In the genomic region with DNA sequence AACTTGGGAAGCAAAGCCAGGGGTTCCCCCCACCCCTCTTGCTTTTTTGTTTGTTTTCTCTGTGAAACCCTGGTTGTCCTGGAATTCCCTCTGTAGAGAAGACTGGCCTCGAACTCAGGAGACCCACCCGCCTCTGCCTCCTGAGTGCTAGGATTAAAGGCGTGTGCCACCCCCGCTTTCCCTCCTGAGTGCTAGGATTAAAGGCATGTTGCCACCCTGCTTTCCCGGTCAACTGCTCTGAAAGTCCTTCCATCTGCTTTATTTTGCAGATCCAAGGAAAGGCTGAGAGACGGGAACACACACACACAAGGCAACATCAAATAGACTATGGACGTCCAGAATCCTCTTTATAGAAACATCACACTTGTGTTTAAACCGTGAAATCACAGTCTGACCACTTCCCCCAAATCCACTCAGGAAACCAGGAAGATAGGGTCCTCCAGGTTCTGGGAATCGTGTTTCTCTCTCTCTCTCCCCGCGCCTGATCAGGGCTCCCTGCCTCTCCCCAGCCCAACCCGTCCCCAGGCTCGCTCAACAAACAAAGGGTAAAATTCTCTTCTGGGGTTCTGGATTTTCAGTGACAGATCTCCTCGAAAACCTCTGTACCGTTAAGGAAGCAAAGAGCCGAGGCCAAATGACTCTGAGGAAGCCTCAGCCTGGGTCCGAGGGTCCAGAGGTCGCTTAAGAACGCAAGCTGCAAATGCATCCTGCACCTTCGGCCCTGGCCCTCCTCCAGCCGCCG, we compare ENCODE assay signal across 7 mouse cellular contexts. TPM values are rescaled to one million over a fixed set of nuclear protein-coding genes. Genes with fewer than 3 reads are reported as not detected.
A peak's percentile ranks its signal among the peaks of the same experiment; 100 is the strongest.
DNase-seq lines count a peak whose midpoint lies in the region; ATAC-seq and TF ChIP-seq lines count a peak whose summit lies in the region.

No protein-coding gene starts in this region.

- WGBS in spleen, adult 2 months = 23% methylated on average over 22 of the region's 22 CpGs
- 14% methylated on average over 22 of the region's 22 CpGs for WGBS in embryonic facial prominence, embryonic 15.5 days
- 20% methylated on average over 22 of the region's 22 CpGs for WGBS in limb, embryonic 11.5 days
- WGBS in stomach, embryonic 15.5 days = 20% methylated on average over 22 of the region's 22 CpGs

- H3K27me3 ChIP-seq in spleen, adult 2 months (ENCODE audit: control insufficient read depth, insufficient read depth, low read length) = no peaks in the 10 kb centered on the region
- no peaks in the 10 kb centered on the region for H3K27me3 ChIP-seq in embryonic facial prominence, embryonic 15.5 days
- no peaks in the 10 kb centered on the region for H3K27me3 ChIP-seq in limb, embryonic 11.5 days (ENCODE audit: control insufficient read depth, insufficient read depth, low read length)
- no peaks in the 10 kb centered on the region for H3K27me3 ChIP-seq in stomach, embryonic 15.5 days (replicated peaks)

- peak overlapping the region; percentile 61 for H3K27ac ChIP-seq in spleen, adult 2 months (ENCODE audit: insufficient read depth, low read length)
- H3K27ac ChIP-seq in embryonic facial prominence, embryonic 15.5 days (replicated peaks) = peak overlapping the region; percentile 97
- H3K27ac ChIP-seq in limb, embryonic 11.5 days (replicated peaks; ENCODE audit: low read depth, low read length) = peak overlapping the region; percentile 86
- peak overlapping the region; percentile 98 for H3K27ac ChIP-seq in stomach, embryonic 15.5 days

- H3K9ac ChIP-seq in embryonic facial prominence, embryonic 15.5 days = peak overlapping the region; percentile 33; the same call in 1 of the 2 replicates
- peak overlapping the region; percentile 81 for H3K9ac ChIP-seq in limb, embryonic 11.5 days (ENCODE audit: low read length)
- peak overlapping the region; percentile 14; the same call in 1 of the 2 replicates for H3K9ac ChIP-seq in stomach, embryonic 15.5 days

- peaks cover 6% of the 10 kb centered on the region; the same call in 1 of the 2 replicates for H3K4me1 ChIP-seq in spleen, adult 2 months (ENCODE audit: control insufficient read depth, insufficient read depth, insufficient read length)
- H3K4me1 ChIP-seq in embryonic facial prominence, embryonic 15.5 days = peaks cover 26% of the 10 kb centered on the region
- H3K4me1 ChIP-seq in limb, embryonic 11.5 days (ENCODE audit: control insufficient read depth, insufficient read depth, low read length) = peaks cover 9% of the 10 kb centered on the region; the same call in 1 of the 2 replicates
- H3K4me1 ChIP-seq in stomach, embryonic 15.5 days = peaks cover 20% of the 10 kb centered on the region

- peak overlapping the region; percentile 87 for H3K4me3 ChIP-seq in spleen, adult 2 months (ENCODE audit: extremely low read depth, insufficient read depth, insufficient read length)
- peak overlapping the region; percentile 85 for H3K4me3 ChIP-seq in embryonic facial prominence, embryonic 15.5 days (replicated peaks)
- peak overlapping the region; percentile 79 for H3K4me3 ChIP-seq in limb, embryonic 11.5 days (ENCODE audit: low read depth, low read length)
- H3K4me3 ChIP-seq in stomach, embryonic 15.5 days (replicated peaks) = peak overlapping the region; percentile 89

- TF ChIP-seq POLR2A in spleen, adult 2 months (IDR thresholded peaks at IDR 0.05; ENCODE audit: low read depth, low read length) = no peak

- H3K4me2 ChIP-seq in embryonic facial prominence, embryonic 15.5 days (replicated peaks) = peak overlapping the region; percentile 79
- peak overlapping the region; percentile 85 for H3K4me2 ChIP-seq in limb, embryonic 11.5 days (ENCODE audit: low read depth, severe bottlenecking)
- peak overlapping the region; percentile 78 for H3K4me2 ChIP-seq in stomach, embryonic 15.5 days

- TF ChIP-seq CTCF in spleen, adult 2 months (IDR thresholded peaks at IDR 0.05; ENCODE audit: extremely low read depth, insufficient read depth, insufficient read length, insufficient replicate concordance) = no peak

- 0 out of 2 replicates have a peak, but pooled peaks have one; percentile 11 for ATAC-seq in embryonic facial prominence, embryonic 15.5 days (ENCODE audit: insufficient number of reproducible peaks, low FRiP score, low TSS enrichment, low read depth)
- 0 out of 2 replicates have a peak, but pooled peaks have one; percentile 40 for ATAC-seq in limb, embryonic 11.5 days (ENCODE audit: insufficient number of reproducible peaks, low FRiP score, low TSS enrichment, low read depth)
- ATAC-seq in stomach, embryonic 15.5 days (ENCODE audit: insufficient read depth, low FRiP score, low read depth) = 0 out of 2 replicates have a peak, but pooled peaks have one; percentile 16
- no peak for ATAC-seq in inflammation-experienced regulatory T-cells, adult 6 months

- DNase-seq in spleen, adult 2 months (ENCODE audit: low read depth in 1 of 2, low spot score in 2 of 2) = no peak
- DNase-seq in spleen, postnatal 36 days (ENCODE audit: low spot score in 2 of 2) = no peak
- no peak for DNase-seq in limb, embryonic 11.5 days (ENCODE audit: low spot score)
- no peak for DNase-seq in ovary, adult 18-20 months (ENCODE audit: low spot score)

- no peaks in the 10 kb centered on the region for H3K9me3 ChIP-seq in embryonic facial prominence, embryonic 15.5 days (replicated peaks)
- H3K9me3 ChIP-seq in limb, embryonic 11.5 days (ENCODE audit: control insufficient read depth, low read length) = no peaks in the 10 kb centered on the region
- no peaks in the 10 kb centered on the region for H3K9me3 ChIP-seq in stomach, embryonic 15.5 days

- H3K36me3 ChIP-seq in spleen, adult 2 months (ENCODE audit: control insufficient read depth, insufficient read depth, low read length) = peaks cover 12% of the 10 kb centered on the region
- H3K36me3 ChIP-seq in embryonic facial prominence, embryonic 15.5 days = peaks cover 16% of the 10 kb centered on the region; the same call in 1 of the 2 replicates
- H3K36me3 ChIP-seq in limb, embryonic 11.5 days (ENCODE audit: control insufficient read depth, insufficient read depth, low read length) = peaks cover 9% of the 10 kb centered on the region
- peaks cover 8% of the 10 kb centered on the region; the same call in 1 of the 2 replicates for H3K36me3 ChIP-seq in stomach, embryonic 15.5 days

RNA-seq across cellular contexts. Expression of gene Glul, which starts 0.6 kb away (rescaled TPM):
- 66.9 and 168 TPM in 2 replicates for polyA plus RNA-seq in spleen, adult 2 months (2012; rRNA removed)
- 115 and 119 TPM in 2 replicates for polyA plus RNA-seq in embryonic facial prominence, embryonic 15.5 days (2015; fragmentation: Nextera tagmentation; extraction: Ambion mirVana)
- 128 and 132 TPM in 2 replicates for polyA plus RNA-seq in limb, embryonic 11.5 days (2014; fragmentation: Nextera tagmentation; extraction: Ambion mirVana)
- 122 and 124 TPM in 2 replicates for polyA plus RNA-seq in stomach, embryonic 15.5 days (2015; fragmentation: Nextera tagmentation; extraction: Ambion mirVana)
- 10 to 100 TPM; 21.0 to 30.6 (median 29.8) TPM for polyA plus RNA-seq in inflammation-experienced regulatory T-cells, adult 6 months (2017; shearing (Covaris generic))

RNA-seq across cellular contexts. Expression of gene Teddm2, which starts 0.9 kb away (rescaled TPM):
- polyA plus RNA-seq in spleen, adult 2 months (2012; rRNA removed) = 0.32 and 0.43 TPM in 2 replicates
- 0.92 and 1.1 TPM in 2 replicates for polyA plus RNA-seq in embryonic facial prominence, embryonic 15.5 days (2015; fragmentation: Nextera tagmentation; extraction: Ambion mirVana)
- 0.52 and 0.56 TPM in 2 replicates for polyA plus RNA-seq in limb, embryonic 11.5 days (2014; fragmentation: Nextera tagmentation; extraction: Ambion mirVana)
- polyA plus RNA-seq in stomach, embryonic 15.5 days (2015; fragmentation: Nextera tagmentation; extraction: Ambion mirVana) = 0.64 and 0.72 TPM in 2 replicates
- under 1 TPM; 0.23 to 0.51 (median 0.29) TPM for polyA plus RNA-seq in inflammation-experienced regulatory T-cells, adult 6 months (2017; shearing (Covaris generic))

RNA-seq across cellular contexts. Expression of gene Teddm1a, which starts 7.6 kb away (rescaled TPM):
- polyA plus RNA-seq in spleen, adult 2 months (2012; rRNA removed) = not detected in 2 replicates
- polyA plus RNA-seq in embryonic facial prominence, embryonic 15.5 days (2015; fragmentation: Nextera tagmentation; extraction: Ambion mirVana) = not detected in 2 replicates
- not detected in 2 replicates for polyA plus RNA-seq in limb, embryonic 11.5 days (2014; fragmentation: Nextera tagmentation; extraction: Ambion mirVana)
- not detected in 2 replicates for polyA plus RNA-seq in stomach, embryonic 15.5 days (2015; fragmentation: Nextera tagmentation; extraction: Ambion mirVana)
- polyA plus RNA-seq in inflammation-experienced regulatory T-cells, adult 6 months (2017; shearing (Covaris generic)) = under 1 TPM in 1 of 3 experiments, not detected in 2; 0.78 TPM

RNA-seq across cellular contexts. Expression of gene Teddm1b, which starts 25.0 kb away (rescaled TPM):
- not detected in 2 replicates for polyA plus RNA-seq in spleen, adult 2 months (2012; rRNA removed)
- 0.46 and 0.49 TPM in 2 replicates for polyA plus RNA-seq in embryonic facial prominence, embryonic 15.5 days (2015; fragmentation: Nextera tagmentation; extraction: Ambion mirVana)
- 0.28 and 0.67 TPM in 2 replicates for polyA plus RNA-seq in limb, embryonic 11.5 days (2014; fragmentation: Nextera tagmentation; extraction: Ambion mirVana)
- 0.17 and 0.26 TPM in 2 replicates for polyA plus RNA-seq in stomach, embryonic 15.5 days (2015; fragmentation: Nextera tagmentation; extraction: Ambion mirVana)
- under 1 TPM in 1 of 3 experiments, not detected in 2; 0.46 TPM for polyA plus RNA-seq in inflammation-experienced regulatory T-cells, adult 6 months (2017; shearing (Covaris generic))

RNA-seq across cellular contexts. Expression of gene Rgsl1, which starts 55.2 kb away (rescaled TPM):
- not detected in 2 replicates for polyA plus RNA-seq in spleen, adult 2 months (2012; rRNA removed)
- polyA plus RNA-seq in embryonic facial prominence, embryonic 15.5 days (2015; fragmentation: Nextera tagmentation; extraction: Ambion mirVana) = 0.14 and 0.37 TPM in 2 replicates
- polyA plus RNA-seq in limb, embryonic 11.5 days (2014; fragmentation: Nextera tagmentation; extraction: Ambion mirVana) = 0.07 TPM in 1 of 2 replicates, not detected in the other
- 0.08 and 0.15 TPM in 2 replicates for polyA plus RNA-seq in stomach, embryonic 15.5 days (2015; fragmentation: Nextera tagmentation; extraction: Ambion mirVana)
- under 1 TPM in 2 of 3 experiments, not detected in 1; 0.17 to 0.26 TPM for polyA plus RNA-seq in inflammation-experienced regulatory T-cells, adult 6 months (2017; shearing (Covaris generic))

Comparison
In these comparisons a context has a peak if more than half of its experiments do, and no peak if none do; other contexts are left out.
1. H3K9ac ChIP-seq: peak in every context shown above with its lines; median percentile 81 in limb, embryonic 11.5 days; 33 in embryonic facial prominence, embryonic 15.5 days; 14 in stomach, embryonic 15.5 days.